Mouse (Mus musculus) neural tube, embryonic 14.5 days (tissue): Measurements from ENCODE around the gene Celsr3. TPM values are rescaled to one million over a fixed set of nuclear protein-coding genes. Genes with fewer than 3 reads are reported as not detected.

Source experiments
- ATAC-seq: fragments of 200-750 bp; cut with Nextera tagmentation; 2 replicates; pipeline ENCODE4 v1.8.0; 2017; ENCODE audit warnings: low read depth, mild to moderate bottlenecking, moderate TSS enrichment, moderate library complexity
- H3K27ac ChIP-seq: fragments of 300-500 bp; sonication (generic); 2 replicates; pipeline ENCODE4 v1.5.1; 2014; ENCODE audit warnings: low read depth, mild to moderate bottlenecking, control low read depth, low read length, moderate library complexity, mixed read lengths
- H3K27me3 ChIP-seq: fragments of 300-500 bp; sonication (generic); 2 replicates; pipeline ENCODE4 v1.6.1; 2014; ENCODE audit warnings: low read length; ENCODE audit not compliant: control insufficient read depth, insufficient read depth
- H3K36me3 ChIP-seq: fragments of 300-500 bp; sonication (generic); 2 replicates; pipeline ENCODE4 v1.6.1; 2014; ENCODE audit warnings: low read length, mixed read lengths; ENCODE audit not compliant: control insufficient read depth, insufficient read depth
- H3K4me1 ChIP-seq: fragments of 300-500 bp; sonication (generic); 2 replicates; pipeline ENCODE4 v1.6.1; 2014; ENCODE audit warnings: low read length; ENCODE audit not compliant: control insufficient read depth, insufficient read depth
- H3K4me2 ChIP-seq: fragments of 300-500 bp; sonication (generic); 2 replicates; pipeline ENCODE4 v1.6.1; 2014; ENCODE audit warnings: mild to moderate bottlenecking, low read depth, low read length, control low read depth
- H3K4me3 ChIP-seq: fragments of 300-500 bp; sonication (generic); 2 replicates; pipeline ENCODE4 v1.5.1; 2014; ENCODE audit warnings: low read depth, low read length, control low read depth, mixed read lengths
- H3K9ac ChIP-seq: fragments of 300-500 bp; sonication (generic); replicated peaks from 2 replicates; pipeline ENCODE4 v1.6.1; 2014; ENCODE audit warnings: low read depth, mild to moderate bottlenecking, control low read depth, low read length, mixed read lengths
- H3K9me3 ChIP-seq: fragments of 300-500 bp; sonication (generic); 2 replicates; pipeline ENCODE4 v1.6.1; 2016; ENCODE audit warnings: low read length; ENCODE audit not compliant: control insufficient read depth
- WGBS: fragments of 180-500 bp; shearing (Covaris S2); extraction: QIAGEN DNeasy Blood & Tissue Kit; methylation state at CpG from one replicate; pipeline ENCODE4 v1.1.7; 2014; 5-methylcytosine and 5-hydroxymethylcytosine counted together
- polyA plus RNA-seq: library from polyadenylated mRNA; unstranded; fragments of >200 nt; fragmentation: Nextera tagmentation; extraction: Ambion mirVana; gene quantifications from 2 replicates; pipeline ENCODE4 v1.2.1, GENCODE M21; 2014

Gene Celsr3
- 18.5 and 21.6 TPM in 2 replicates for polyA plus RNA-seq

DNA sequence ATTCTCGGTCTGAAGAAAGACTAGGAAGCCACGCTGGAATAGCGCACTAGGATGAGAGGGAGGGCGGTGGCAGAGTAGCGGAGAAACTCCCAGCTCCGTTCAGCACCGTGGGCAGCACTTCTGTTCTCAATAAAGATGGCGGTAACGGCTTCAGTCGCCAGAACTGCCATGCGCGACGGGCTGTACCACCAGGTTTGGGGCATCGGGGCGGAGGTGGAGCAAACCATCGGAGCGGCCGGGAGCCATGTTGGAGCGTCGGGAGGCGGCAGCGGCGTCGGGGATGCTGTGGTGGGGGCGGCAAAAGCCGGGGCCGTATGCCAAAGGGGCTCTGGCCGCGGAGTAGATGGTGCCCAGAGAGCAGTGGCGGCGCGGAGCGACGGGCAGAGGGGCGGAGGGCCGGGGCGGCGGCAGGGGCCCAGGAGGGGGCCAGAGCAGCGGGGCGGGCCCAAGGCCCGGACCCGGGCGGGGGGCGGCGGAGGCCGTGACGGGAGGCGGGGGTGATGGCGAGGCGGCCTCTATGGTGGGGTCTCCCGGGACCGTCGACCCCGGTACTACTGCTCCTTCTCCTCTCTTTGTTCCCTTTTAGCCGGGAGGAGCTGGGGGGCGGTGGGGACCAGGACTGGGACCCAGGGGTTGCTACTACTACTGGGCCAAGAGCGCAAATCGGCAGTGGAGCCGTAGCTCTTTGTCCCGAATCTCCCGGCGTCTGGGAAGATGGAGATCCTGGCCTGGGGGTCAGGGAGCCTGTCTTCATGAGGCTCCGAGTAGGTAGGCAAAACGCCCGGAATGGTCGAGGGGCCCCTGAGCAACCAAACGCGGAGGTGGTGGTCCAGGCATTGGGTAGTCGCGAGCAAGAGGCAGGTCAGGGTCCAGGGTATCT, at the start of gene Celsr3:
TSS of gene Celsr3 (plus strand) at position 501 of the 880 bp plus-strand sequence.
- WGBS: 2% methylated on average over 57 of the region's 70 CpGs
- H3K4me1 ChIP-seq: peaks cover 26% of the 10 kb centered on the region

DNA sequence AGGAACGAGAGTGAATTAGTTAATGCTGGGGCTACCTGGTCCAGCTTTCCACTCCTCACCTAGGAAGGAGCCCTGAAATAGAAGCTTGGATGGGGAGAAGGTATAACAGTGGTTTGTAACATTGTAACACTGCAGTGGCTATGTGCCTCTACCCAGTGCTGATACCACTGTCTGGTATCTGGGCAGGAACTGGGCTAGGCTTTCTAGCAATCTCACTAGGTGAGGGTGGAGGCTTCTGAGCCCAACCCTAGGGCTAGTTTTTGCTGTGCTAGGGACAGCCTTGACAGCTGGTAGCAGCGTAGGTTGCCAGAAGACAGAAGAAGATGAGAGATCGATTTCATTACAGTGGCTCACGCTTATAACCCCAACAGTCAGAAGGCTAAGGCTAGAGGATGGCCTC, 49.5 kb upstream of the Celsr3 start:
- Histone ChIP-seq H3K27me3 (no peaks in the 10 kb centered on the region), H3K9ac (no peak overlapping the region), H3K36me3 (no peaks in the 10 kb centered on the region), H3K9me3 (no peaks in the 10 kb centered on the region), H3K4me3 (no peak overlapping the region), H3K4me1 (no peaks in the 10 kb centered on the region), H3K4me2 (no peak overlapping the region), H3K27ac (no peak overlapping the region)
- 91% methylated on average over 4 of the region's 4 CpGs for WGBS
- ATAC-seq: no peak

More for the DNA sequence above, at the start of gene Celsr3:
- Histone ChIP-seq H3K27ac (peak within 1 kb of the TSS; percentile 82), H3K4me3 (peak within 1 kb of the TSS; percentile 75), H3K9me3 (no peaks in the 10 kb centered on the region), H3K4me2 (peak within 1 kb of the TSS; percentile 86), H3K36me3 (peaks cover 19% of the 10 kb centered on the region; the same call in 1 of the 2 replicates), H3K9ac (peak within 1 kb of the TSS; percentile 84), H3K27me3 (peaks cover 4% of the 10 kb centered on the region)
- ATAC-seq: peak; percentile 69

GRCm38 (mm10) chr9:108777276-108777675, 48.8 kb upstream of the Celsr3 start:
- no peaks in the 10 kb centered on the region for H3K27me3 ChIP-seq
- no peak overlapping the region for H3K4me3 ChIP-seq
- ATAC-seq: no peak
- WGBS: 83% methylated on average over 4 of the region's 4 CpGs
- no peak overlapping the region for H3K27ac ChIP-seq
- no peaks in the 10 kb centered on the region for H3K9me3 ChIP-seq
- H3K9ac ChIP-seq: no peak overlapping the region
- no peaks in the 10 kb centered on the region for H3K4me1 ChIP-seq
- no peak overlapping the region for H3K4me2 ChIP-seq
- no peaks in the 10 kb centered on the region for H3K36me3 ChIP-seq

- no peak overlapping the region for H3K4me3 ChIP-seq
- H3K27me3 ChIP-seq: no peaks in the 10 kb centered on the region
- H3K4me1 ChIP-seq: peaks cover 9% of the 10 kb centered on the region
- no peak overlapping the region for H3K27ac ChIP-seq
- ATAC-seq: no peak
- WGBS: 65% methylated on average over 5 of the region's 5 CpGs
- no peaks in the 10 kb centered on the region for H3K36me3 ChIP-seq
- H3K4me2 ChIP-seq: no peak overlapping the region
- no peak overlapping the region for H3K9ac ChIP-seq
- H3K9me3 ChIP-seq: no peaks in the 10 kb centered on the region
These were observed 45.2 kb upstream of the Celsr3 start for GRCm38 (mm10) chr9:108780959-108781358.

DNA sequence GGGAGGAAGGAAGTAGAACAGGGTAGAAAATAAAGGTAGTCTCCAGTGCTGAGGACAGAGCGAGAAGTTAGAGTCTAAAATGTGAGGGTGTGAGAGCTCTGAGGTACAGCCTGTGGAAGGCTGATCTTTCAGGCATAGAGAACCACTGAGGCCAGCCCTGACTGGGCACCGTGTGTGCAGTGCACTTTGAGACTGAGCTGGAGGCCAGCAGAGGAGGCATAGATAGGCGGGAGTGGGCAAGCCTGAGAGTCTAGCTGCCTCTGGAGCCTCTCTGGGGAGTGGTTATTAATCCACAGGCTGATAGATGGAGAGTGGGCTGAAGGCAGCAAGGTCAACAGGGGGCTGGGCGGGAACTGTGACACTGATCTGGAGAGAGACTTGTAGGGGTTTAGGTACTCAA, 44.2 kb upstream of the Celsr3 start:
- Histone ChIP-seq H3K27ac (no peak overlapping the region), H3K36me3 (0 out of 2 replicates have a peak, but pooled peaks cover 2% of the 10 kb centered on the region), H3K4me2 (no peak overlapping the region), H3K4me3 (no peak overlapping the region), H3K27me3 (no peaks in the 10 kb centered on the region), H3K4me1 (peaks cover 18% of the 10 kb centered on the region), H3K9ac (no peak overlapping the region), H3K9me3 (no peaks in the 10 kb centered on the region)
- 65% methylated on average over 4 of the region's 4 CpGs for WGBS
- no peak for ATAC-seq

- 16% methylated on average over 9 of the region's 9 CpGs for WGBS
- peak overlapping the region; percentile 99 for H3K9ac ChIP-seq
- H3K9me3 ChIP-seq: no peaks in the 10 kb centered on the region
- 0 out of 2 replicates have a peak, but pooled peaks cover 2% of the 10 kb centered on the region for H3K36me3 ChIP-seq
- H3K4me3 ChIP-seq: peak overlapping the region; percentile 83
- peak overlapping the region; percentile 76 for H3K4me2 ChIP-seq
- H3K27me3 ChIP-seq: no peaks in the 10 kb centered on the region
- H3K4me1 ChIP-seq: peaks cover 28% of the 10 kb centered on the region
- peak overlapping the region; percentile 99 for H3K27ac ChIP-seq
- ATAC-seq: peak; percentile 10
These were observed 43.1 kb upstream of the Celsr3 start for GRCm38 (mm10) chr9:108782836-108783547.

GRCm38 (mm10) chr9:108783548-108784463, 42.3 kb upstream of the Celsr3 start, which contains the start of gene Ip6k2:
Ip6k2 (plus strand) TSS chr9:108783796.
- under 1% methylated on average over 56 of the region's 56 CpGs for WGBS
- Histone ChIP-seq H3K4me2 (peak within 1 kb of the TSS; percentile 91), H3K27ac (peak within 1 kb of the TSS; percentile 99), H3K9ac (peak within 1 kb of the TSS; percentile 99), H3K4me1 (peaks cover 37% of the 10 kb centered on the region), H3K36me3 (0 out of 2 replicates have a peak, but pooled peaks cover 2% of the 10 kb centered on the region), H3K4me3 (peak within 1 kb of the TSS; percentile 83), H3K27me3 (no peaks in the 10 kb centered on the region), H3K9me3 (no peaks in the 10 kb centered on the region)
- peak; percentile 98 for ATAC-seq

DNA sequence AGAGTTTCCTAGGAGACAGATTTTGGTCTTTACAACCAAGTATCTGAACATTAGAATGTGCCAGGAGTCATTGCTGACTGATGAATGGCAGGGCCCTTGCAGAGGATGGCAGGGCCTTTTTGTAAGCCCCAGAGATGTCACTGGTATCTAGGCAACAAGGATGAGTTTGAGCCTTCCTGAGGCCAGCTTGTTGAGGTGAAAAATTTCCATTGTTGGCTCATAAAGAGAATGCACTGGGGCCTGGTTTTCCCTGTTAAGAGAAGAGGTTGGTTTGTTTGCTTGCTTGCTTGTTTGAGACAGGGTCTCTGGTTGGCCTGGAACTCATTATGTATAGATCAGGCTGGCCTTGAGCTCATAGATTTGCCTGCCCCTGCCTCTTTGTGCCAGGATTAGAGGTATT, 40.7 kb upstream of the Celsr3 start:
- ATAC-seq: no peak
- Histone ChIP-seq H3K27ac (0 out of 2 replicates have a peak overlapping the region, but pooled peaks have one; percentile 23), H3K4me2 (peak overlapping the region; percentile 91), H3K36me3 (0 out of 2 replicates have a peak, but pooled peaks cover 2% of the 10 kb centered on the region), H3K9ac (peak overlapping the region; percentile 99), H3K27me3 (no peaks in the 10 kb centered on the region), H3K4me1 (peaks cover 43% of the 10 kb centered on the region), H3K9me3 (no peaks in the 10 kb centered on the region), H3K4me3 (peak overlapping the region; percentile 83)
